Mouse (Mus musculus) gastrocnemius, postnatal 36 days (tissue): ENCODE results near the gene Lekr1. TPM values are rescaled to one million over a fixed set of nuclear protein-coding genes. Genes with fewer than 3 reads are reported as not detected.
"Not testable (repeated sequence)": the region's sequence is repeated elsewhere in the genome, so short reads cannot be mapped to it uniquely, and the experiment has no call there.

Source experiments
- DNase-seq, 2 experiments: peaks; one replicate each; pipeline ENCODE4 v3.0.0; 2022
- intact Hi-C: fragments of 180-260 bp; cut with DNase I; formaldehyde crosslinking; loops from one replicate; pipeline ENCODE4 v1.15.1; 2025
- total RNA-seq, 2 experiments: library from RNA; stranded (reverse); gene quantifications; 2 replicates each; pipeline ENCODE4 v1.2.3; 2021

The Lekr1 gene
- total RNA-seq, 2 experiments from 2014 or later = 0.35 to 0.48 TPM

DNA sequence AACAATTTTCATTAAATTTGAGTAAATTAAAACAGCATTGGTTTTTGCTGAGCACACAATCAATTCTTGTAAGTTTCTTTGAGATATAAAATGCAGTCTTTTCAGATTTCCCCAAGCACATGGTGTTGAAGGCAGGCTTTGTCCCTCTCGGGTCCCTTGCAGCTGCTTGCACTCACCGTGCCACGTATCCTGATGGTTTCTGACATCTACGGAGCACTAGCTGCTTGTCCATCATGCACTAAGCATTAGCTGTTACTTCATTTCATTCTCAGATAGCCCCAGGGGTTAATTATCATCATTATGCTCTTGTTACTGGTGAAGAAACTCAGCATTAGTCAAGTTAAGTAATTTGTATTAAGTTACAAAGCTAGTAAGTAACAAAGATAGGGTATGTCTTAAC, 78.9 kb downstream of the Lekr1 start:
- no peak for DNase-seq
- intact Hi-C loops = no loop called here

GRCm38 (mm10) chr3:65764511-65765508, 98.8 kb downstream of the Lekr1 start:
- intact Hi-C loops = no loop called here
- no peak for DNase-seq

DNA sequence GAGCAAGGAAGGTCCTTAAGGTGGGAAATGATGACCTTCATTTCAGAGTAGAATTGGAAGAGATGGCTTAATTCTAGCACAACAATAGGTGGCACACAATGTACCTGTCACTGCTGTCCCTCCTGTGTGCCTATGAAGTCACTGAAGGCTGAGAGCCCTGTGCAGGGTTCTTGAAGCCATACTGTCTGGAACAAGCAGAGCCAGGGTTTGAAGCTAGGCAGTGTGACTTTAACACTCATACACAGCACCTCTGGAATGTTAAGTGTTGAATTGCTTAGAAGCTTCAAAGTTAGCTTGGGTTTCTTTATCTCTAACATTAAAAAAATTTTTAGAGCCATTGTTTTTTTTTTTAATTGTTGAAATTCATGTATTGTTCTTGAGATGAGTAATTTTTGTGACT, 100.4 kb downstream of the Lekr1 start:
- intact Hi-C loops = no loop called here
- DNase-seq = no peak

GRCm38 (mm10) chr3:65767202-65767862, 101.3 kb downstream of the Lekr1 start:
- intact Hi-C loops = no loop called here
- DNase-seq = no peak

GRCm38 (mm10) chr3:65769666-65770065, 103.6 kb downstream of the Lekr1 start:
- intact Hi-C loops, DNase-seq: not testable (repeated sequence)

- intact Hi-C loops = no loop called here
- no peak for DNase-seq
These were observed 107.9 kb downstream of the Lekr1 start for GRCm38 (mm10) chr3:65773910-65774309.

- intact Hi-C loops = no loop called here
- DNase-seq = no peak
These were observed 109.1 kb downstream of the Lekr1 start for GRCm38 (mm10) chr3:65775096-65775495.

GRCm38 (mm10) chr3:65782246-65782645, 116.2 kb downstream of the Lekr1 start:
- no peak for DNase-seq
- intact Hi-C loops = no loop called here

GRCm38 (mm10) chr3:65790076-65790685, 124.2 kb downstream of the Lekr1 start:
- no peak for DNase-seq
- intact Hi-C loops = no loop called here

DNA sequence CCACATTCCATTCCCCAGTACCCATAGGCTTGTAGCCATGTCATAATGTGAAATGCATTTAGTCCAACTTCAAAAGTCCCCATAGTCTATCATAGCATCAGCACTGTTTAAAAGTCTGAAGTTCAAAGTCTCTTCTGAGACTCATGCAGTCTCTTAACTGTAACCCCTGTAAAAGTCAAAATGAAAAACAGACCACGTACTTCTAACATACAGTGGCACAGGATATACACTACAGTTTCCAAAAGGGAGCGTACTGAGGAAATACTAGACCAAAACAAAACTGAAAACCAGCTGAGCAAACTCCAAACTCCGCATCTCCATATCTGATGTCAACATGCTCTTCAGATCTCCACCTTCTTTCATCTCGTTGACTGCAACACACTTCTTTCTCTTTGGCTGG, 127.5 kb downstream of the Lekr1 start:
- intact Hi-C loops = no loop called here
- DNase-seq = no peak

GRCm38 (mm10) chr3:65794711-65795110, 128.7 kb downstream of the Lekr1 start:
- intact Hi-C loops = no loop called here
- no peak for DNase-seq

DNA sequence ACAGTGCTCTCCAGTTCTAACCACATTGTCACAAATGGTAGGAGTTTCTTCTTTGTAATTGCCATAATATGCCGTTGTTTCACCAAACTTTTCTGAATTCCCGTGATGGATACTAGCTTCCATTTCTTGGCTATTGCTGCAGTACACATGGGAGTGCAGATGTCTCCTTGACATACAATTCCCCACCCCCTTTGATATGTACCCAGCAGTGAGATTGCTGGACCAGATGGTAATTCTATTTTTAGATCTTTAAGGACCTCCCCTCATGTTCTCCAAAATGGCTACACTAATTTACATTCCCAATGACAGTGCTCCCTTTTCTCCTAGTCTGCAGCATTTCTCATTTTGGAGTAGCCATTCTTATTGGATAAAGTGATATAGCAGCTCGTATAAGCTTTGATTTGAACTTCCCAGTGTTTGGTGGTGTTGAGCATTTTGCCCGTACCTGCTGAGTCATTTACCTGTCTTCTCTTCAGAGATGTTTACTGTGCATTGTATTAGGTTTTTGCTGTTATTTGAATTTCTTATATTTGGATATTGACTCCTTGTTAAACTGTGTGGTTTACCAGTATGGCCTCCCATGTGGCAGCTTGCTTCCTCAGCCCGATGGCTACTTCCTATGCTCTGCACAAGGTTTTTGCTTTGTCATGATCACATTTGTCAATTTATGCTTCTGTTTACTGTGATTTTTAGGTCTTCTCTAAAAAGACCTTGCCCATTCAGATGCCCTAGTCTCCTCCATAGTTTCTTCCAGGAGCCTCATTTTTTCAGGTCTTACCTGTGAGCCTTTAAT, 131.5 kb downstream of the Lekr1 start:
- DNase-seq = no peak
- intact Hi-C loops = no loop called here

DNA sequence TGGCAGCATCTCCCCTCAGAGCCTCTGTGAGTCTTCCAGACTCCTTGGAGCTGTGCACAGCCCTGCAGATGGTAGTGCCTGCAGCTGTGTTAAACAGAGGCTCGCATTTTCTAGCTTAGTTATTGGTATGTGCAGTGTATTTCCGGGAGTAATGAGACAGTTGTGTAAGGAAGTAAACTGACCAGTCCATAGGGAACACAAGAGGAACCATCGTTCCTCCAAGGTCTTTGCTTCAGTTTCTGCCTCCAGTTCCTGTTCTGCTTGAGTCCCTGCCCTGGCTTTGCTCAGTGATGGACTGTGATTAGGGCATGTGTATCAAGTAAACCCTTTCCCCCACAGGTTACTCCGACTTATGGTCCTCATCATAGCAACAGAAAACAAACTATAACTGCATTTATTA, 134.9 kb downstream of the Lekr1 start:
- intact Hi-C loops = no loop called here
- DNase-seq = no peak

GRCm38 (mm10) chr3:65802185-65802584, 136.2 kb downstream of the Lekr1 start:
- DNase-seq = no peak
- intact Hi-C loops = no loop called here

GRCm38 (mm10) chr3:65802868-65803267, 136.8 kb downstream of the Lekr1 start:
- intact Hi-C loops = no loop called here
- DNase-seq = peak in 1 of 2 experiments; percentile 13

DNA sequence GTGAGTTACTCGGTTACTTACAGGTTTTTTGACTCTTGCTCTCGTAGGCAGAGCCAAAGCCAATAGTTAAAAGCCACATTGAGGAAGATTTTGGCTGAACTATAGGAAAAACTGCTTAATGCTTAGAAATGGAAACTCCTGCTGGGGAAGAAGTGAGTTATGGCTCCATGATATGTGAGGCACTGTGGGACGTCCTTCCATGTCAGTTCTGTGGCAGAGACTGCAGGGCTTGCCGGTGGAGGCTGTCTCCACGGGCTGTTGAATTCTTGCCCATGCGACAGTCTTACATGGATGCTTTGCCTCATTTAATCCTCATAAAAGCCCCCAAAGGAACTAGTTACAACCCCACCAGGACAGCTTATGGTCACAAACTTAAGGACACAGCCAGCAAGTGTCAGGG, 148.9 kb downstream of the Lekr1 start:
- intact Hi-C loops = no loop called here
- DNase-seq = no peak

- intact Hi-C loops = loop anchor here (2.0 kb wide), 1 partner anchor 73 kb away; no protein-coding TSS in a partner anchor
- DNase-seq = no peak
These were observed 150.0 kb downstream of the Lekr1 start for GRCm38 (mm10) chr3:65816012-65816411.

GRCm38 (mm10) chr3:65818597-65818996, 152.6 kb downstream of the Lekr1 start:
- DNase-seq = no peak
- intact Hi-C loops = no loop called here

- DNase-seq = no peak
- intact Hi-C loops = no loop called here
These were observed 153.8 kb downstream of the Lekr1 start for GRCm38 (mm10) chr3:65819841-65820240.

- intact Hi-C loops = no loop called here
- DNase-seq = no peak
These were observed 158.9 kb downstream of the Lekr1 start for GRCm38 (mm10) chr3:65824886-65825285.
